Mouse (Mus musculus): ENCODE results near the gene 1600014C10Rik.

- TF ChIP-seq CTCF (conservative IDR thresholded peaks at IDR 0.05; ENCODE audit: low read length) (peak; percentile 99), POU5F1 (IDR thresholded peaks at IDR 0.05; ENCODE audit: borderline replicate concordance, low read length) (no peak)
These were observed 41.1 kb upstream of the 1600014C10Rik start for GRCm38 (mm10) chr7:38141747-38142545.
